Mouse (Mus musculus) B cell, adult 2 months (primary cell): ENCODE measurements around the gene Pck1.
"Not testable (repeated sequence)": the region's sequence is repeated elsewhere in the genome, so short reads cannot be mapped to it uniquely, and the experiment has no call there.

ENCODE experiments used
- DNase-seq, 2 experiments: peaks; one replicate each; pipeline ENCODE4 v3.0.0; 2022

The Pck1 gene

GRCm38 (mm10) chr2:173152436-173153151 lies at the start of gene Pck1:
Gene Pck1, plus strand, starts transcription at chr2:173153048.
- DNase-seq: no peak

- no peak for DNase-seq
These were observed 46.4 kb upstream of the Pck1 start for GRCm38 (mm10) chr2:173106409-173106808.

GRCm38 (mm10) chr2:173106889-173107785 lies 45.7 kb upstream of the Pck1 start:
- DNase-seq: peak; percentile 68 to 69

- DNase-seq: no peak
These were observed 44.2 kb upstream of the Pck1 start for GRCm38 (mm10) chr2:173108509-173109190.

- no peak for DNase-seq
These were observed 43.3 kb upstream of the Pck1 start for GRCm38 (mm10) chr2:173109510-173109909.

- no peak for DNase-seq
These were observed 42.3 kb upstream of the Pck1 start for GRCm38 (mm10) chr2:173110571-173110970.

- DNase-seq: not testable (repeated sequence)
These were observed 39.1 kb upstream of the Pck1 start for GRCm38 (mm10) chr2:173113796-173114195.

- no peak for DNase-seq
These were observed 33.6 kb upstream of the Pck1 start, which contains the start of gene Ctcfl for GRCm38 (mm10) chr2:173119023-173119944. Gene Ctcfl, minus strand, starts transcription at chr2:173119525.

- not testable (repeated sequence) for DNase-seq
These were observed 32.7 kb upstream of the Pck1 start for GRCm38 (mm10) chr2:173120117-173120516.

GRCm38 (mm10) chr2:173124022-173124735 lies 28.7 kb upstream of the Pck1 start:
- no peak for DNase-seq

GRCm38 (mm10) chr2:173126386-173126785 lies 26.5 kb upstream of the Pck1 start:
- DNase-seq: no peak

- DNase-seq: no peak
These were observed 23.7 kb upstream of the Pck1 start for GRCm38 (mm10) chr2:173129111-173129510.

- no peak for DNase-seq
These were observed 20.6 kb upstream of the Pck1 start for GRCm38 (mm10) chr2:173132262-173132661.

- no peak for DNase-seq
These were observed 20.0 kb upstream of the Pck1 start for GRCm38 (mm10) chr2:173132794-173133300.

GRCm38 (mm10) chr2:173134695-173135094 lies 18.2 kb upstream of the Pck1 start:
- no peak for DNase-seq

GRCm38 (mm10) chr2:173138323-173139239 lies 14.3 kb upstream of the Pck1 start:
- no peak for DNase-seq

- DNase-seq: no peak
These were observed 9.2 kb upstream of the Pck1 start for GRCm38 (mm10) chr2:173143611-173144010.

GRCm38 (mm10) chr2:173145808-173146207 lies 7.0 kb upstream of the Pck1 start:
- no peak for DNase-seq

- DNase-seq: no peak
These were observed 6.1 kb upstream of the Pck1 start for GRCm38 (mm10) chr2:173146728-173147127.

GRCm38 (mm10) chr2:173148001-173148400 lies 4.8 kb upstream of the Pck1 start:
- DNase-seq: no peak
